Mouse (Mus musculus) right cerebral cortex, postnatal 10 days (tissue): ENCODE data around the gene Cfap100.

Experiments used
- DNase-seq, 2 experiments: peaks; one replicate each; pipeline ENCODE4 v3.0.0; 2021; ENCODE audit warnings: low spot score in 2 of 2

Gene Cfap100

DNA sequence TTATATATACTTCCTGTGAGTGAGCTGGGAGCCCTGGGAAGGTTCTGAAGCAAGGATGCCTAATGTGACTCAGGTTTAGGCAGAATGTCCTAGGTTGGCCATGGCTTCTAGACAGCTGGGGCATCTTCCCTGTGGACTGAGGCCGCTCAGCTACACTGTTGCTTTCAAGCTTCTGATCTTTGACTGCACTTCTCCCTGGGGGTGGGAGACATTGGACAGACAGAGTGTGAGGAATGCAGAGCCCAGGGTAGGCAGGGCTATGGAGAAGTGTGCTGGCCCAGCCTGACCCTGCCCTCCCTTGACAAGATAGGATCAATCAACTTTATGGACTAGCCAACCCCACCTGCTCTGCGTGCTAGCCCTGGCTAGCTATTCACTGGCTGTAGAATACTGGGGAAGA, 32.6 kb upstream of the Cfap100 start:
- DNase-seq = no peak

DNA sequence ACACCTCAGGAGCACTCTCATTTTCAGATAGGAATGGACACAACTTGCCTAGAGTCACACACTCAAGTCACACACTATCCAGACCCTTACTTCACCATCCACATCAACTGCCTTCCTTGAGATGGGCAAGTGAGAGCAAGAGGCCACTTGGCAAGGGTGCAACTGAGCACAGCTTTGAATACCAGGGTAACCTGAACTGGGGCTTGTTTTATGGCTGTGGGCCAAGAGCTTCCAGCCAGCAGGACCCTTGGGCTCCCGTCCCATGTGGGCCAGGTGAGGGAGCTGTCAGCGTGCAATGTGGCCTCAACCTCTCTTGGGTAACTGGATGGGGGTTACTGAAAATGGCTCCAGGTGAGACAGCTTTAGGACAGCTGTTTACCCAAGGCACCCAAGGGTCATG, 28.8 kb upstream of the Cfap100 start:
- DNase-seq = no peak

DNA sequence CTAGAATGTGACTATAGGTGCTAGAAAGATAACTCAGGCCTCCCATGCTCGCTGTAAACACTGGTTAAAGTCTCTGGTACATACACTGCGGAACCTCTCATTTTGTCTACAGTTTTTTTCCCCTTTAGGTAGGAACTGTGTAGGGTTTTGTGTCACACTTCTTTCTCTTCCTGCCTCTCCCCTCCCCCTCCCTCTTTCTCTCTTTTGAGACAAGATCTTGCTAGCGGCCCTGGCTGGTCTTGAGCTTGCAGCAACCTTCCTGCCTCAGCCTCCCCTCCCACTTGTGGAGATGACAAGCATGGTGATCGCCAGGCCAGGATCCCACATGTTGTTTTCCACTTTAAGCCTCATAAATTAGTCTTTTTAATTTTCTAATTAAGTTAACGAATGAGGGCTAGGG, 25.2 kb upstream of the Cfap100 start:
- no peak for DNase-seq

DNA sequence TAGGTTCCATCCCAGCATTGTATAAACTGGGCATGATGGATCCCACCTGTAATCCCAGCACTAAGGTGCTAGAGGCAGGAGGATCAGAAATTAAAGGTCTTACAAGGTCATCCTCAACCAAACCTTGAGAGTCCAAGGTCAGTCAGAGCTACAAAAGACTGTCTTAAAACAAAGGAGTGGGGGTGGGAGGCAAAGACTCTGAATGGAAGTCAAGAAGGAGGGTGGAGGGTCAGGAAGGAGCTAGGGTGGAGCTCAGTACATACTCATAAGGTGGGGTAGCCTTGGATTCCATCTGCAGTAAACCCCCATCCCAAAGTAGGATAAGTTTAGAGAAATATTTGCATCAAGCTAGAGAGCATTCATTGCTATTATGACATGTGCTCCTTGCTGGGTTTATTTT, 24.0 kb upstream of the Cfap100 start:
- DNase-seq = no peak

DNA sequence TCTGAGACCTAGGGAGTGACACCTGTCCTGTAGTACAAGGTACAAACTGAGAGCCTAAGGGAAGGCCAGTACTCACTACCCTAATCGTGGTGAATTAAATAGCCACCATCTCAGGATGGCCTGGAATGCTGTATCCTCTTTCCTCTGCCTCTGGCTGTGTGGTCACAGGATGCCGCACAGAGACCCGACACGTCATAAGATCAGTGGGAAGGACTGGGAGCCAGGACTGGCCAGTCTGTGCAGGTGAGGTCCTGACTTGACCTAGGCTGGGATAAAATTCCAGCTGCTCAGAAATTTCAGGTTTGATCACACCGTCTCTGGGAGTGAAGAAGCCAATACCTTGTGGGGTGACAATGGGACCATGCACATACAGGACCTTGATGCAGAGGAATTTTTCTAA, 22.9 kb upstream of the Cfap100 start:
- DNase-seq = no peak

DNA sequence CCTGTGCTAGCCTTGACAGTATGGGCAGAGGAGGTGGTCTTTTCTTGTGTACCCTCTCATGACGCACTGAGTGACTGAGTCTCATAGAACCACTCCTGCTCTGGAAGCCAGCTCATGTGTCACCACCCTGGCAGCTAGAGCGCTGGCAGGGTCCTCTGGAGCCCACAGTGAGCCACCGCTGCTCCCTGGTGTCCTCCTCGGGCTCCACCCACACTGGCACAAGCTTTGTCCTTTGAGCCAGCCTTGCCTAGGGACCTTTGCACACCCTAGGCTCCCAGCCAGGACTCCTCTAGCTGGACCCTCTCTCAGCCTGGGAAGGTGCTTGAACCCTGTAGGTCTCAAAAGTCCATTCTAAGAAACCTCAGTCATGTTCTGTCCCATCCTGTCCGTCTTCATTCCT, 22.1 kb upstream of the Cfap100 start:
- DNase-seq = peak; percentile 66 to 71

DNA sequence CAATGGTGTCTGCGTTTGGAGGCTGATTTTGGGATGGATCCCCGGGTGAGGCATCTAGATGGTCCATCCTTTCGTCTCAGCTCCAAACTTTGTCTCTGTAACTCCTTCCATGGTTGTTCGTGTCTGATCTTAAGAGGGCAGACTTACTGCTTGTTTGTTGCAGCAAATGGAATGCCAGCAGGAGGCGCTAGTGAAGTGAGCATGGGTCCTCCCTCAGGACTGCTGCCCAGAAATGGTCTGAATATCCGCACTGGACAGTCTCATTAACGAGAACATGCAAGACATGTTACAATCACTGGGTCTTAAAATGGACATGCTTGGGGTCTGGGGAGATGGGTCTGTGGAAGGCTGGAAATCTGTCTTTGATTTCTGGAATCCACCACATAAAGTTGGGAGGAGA, 21.6 kb upstream of the Cfap100 start:
- DNase-seq = peak; percentile 72 to 88

DNA sequence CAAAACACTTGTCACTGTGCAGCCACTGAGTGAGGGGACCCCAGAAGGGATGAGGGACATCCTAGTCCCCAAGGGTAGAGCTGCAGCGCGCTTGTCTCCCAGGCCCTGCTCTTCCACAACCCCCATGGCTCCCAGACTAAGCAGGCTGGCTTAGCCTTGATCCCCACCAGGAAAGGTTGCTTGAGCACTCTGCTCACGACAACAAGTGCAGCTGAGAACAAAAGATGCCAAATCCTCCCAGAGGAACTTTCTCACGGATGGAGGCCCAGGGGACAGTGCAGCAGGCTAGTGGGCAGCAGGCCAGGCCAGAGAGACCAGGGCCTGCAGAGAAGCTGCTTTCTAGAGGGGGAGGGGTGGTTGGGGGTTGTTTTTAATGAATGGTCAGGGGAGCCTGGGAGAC, 18.3 kb upstream of the Cfap100 start:
- peak; percentile 68 for DNase-seq

DNA sequence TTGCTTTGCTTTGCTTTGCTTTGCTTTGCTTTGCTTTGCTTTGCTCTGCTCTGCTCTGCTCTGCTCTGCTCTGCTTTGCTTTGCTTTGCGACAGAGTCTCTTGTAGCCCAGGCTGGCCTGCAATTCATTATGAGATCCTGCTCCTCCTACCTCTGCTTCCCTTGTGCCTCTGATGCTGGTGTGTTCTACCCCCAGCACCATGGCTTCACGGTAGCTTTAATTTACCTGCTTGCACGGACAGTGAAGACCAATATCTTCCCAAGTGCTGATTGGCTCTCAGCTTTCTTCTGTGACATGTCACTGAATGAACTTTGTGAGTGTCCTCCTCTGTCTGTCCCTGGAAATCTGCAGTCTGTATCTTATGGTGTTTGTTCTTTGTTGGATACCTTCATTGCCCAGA, 8.4 kb upstream of the Cfap100 start:
- DNase-seq = no peak

DNA sequence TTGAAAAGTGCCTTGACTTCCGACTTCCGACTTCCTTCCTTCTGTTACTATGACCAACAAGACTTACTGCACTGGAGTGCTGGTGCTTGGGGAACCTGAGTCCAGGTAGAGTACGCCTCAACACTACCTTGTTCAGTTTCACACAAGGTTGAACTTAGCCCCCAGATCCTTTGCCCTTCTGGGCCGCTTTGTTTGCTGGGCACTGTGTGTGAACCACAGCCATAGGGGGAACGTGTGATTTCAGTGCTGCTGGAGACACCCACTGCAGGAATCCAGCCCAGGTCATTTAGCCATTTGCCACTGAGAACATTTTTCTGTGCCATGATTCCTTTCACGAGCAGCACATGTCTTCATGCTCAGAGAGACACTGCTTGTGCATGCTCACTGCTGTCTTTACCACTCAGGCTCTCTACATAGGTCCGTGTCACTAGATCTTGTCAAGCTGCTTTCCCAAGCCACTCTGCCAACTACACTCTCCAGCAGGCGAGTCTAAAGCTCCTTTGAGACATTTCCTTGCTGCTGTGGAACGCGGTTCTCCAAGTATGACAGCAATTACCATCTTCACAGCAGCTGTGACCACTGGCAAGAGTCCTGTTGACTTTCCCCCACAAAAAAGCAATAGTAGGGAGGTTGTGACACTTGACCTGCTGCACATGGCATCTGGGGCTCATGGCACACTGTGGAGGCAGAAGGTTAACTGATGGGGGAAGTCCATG, 7.8 kb upstream of the Cfap100 start:
- no peak for DNase-seq

DNA sequence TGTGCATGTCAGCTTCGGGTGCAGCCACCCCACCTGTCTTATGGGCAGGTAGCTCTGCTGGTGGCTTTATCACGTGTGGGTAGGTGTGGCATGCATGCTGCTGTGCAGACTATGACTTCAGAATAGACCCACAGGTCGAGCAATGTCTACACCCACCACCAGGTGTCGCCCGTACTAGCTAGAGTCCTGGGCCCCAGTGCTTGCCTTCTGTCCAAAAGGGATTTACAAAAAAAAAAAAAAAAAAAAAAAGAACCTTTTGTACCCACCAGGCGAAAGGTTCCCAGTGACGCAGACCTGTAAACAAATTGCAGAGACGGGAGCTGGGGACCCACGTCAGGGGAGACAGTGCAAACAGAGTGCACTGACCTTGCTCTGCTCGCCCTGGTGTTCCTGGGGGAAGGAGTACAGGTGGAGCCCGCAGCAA, 6.6 kb upstream of the Cfap100 start:
- peak; percentile 76 to 87 for DNase-seq

DNA sequence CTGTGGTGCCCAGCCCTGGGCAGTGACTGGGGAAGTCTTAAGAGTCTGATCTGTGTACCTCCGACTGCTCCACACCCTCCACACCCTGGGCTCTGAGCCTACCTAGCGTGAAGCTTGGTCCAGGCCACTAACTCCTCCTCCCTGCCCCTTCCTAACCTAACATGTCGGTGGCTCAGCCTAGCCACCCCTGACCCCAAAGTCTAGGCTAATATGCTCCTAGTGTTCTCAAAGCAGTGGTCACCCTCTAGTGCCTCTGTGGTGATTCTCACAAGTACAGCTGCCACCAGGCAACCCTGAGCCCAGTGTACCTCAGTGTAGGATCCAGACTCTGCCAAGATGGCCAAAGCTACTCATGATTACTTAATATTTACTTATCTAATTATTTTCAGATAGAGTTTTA, 6.1 kb upstream of the Cfap100 start:
- no peak for DNase-seq

DNA sequence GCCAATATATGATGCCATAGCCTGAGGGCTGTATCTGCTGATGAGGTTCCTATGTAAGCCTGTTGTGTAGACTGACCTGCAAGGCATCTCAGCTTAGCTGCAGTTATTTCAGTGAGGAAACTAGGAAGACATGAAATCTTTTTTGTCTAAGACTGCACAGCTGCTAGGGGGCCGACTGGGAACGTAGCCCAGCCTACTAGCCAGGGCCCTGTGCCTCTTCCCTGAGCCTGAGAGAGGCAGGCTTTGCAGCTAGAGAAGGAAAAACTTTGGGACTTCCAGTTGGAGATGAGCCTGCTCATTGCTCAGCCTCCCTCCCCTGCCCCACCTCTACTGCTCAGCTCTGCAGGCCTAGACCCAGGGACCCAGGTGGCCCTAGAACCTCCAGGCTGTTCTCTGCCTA, 2.9 kb upstream of the Cfap100 start:
- DNase-seq = peak; percentile 81 to 86

DNA sequence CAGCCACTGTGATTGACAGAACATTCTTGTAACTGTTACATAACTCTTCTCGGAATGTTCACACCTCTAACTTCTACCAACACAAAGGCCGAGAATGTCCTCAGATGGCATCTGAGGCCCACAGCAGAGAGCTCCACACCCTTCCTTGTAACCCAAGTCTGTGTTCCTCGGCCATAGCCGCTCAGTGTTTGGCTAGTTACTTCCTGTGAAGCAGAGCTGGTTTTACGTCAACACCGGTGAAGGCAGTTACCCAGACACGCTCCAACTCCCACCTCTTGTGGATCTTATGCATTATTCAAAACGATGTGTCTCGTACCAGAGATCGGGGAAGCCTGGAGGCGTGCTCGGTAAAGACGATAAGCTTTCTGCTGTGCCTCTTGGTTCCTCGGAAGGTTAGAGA, 1.3 kb upstream of the Cfap100 start:
- peak in 1 of 2 experiments; percentile 38 for DNase-seq

DNA sequence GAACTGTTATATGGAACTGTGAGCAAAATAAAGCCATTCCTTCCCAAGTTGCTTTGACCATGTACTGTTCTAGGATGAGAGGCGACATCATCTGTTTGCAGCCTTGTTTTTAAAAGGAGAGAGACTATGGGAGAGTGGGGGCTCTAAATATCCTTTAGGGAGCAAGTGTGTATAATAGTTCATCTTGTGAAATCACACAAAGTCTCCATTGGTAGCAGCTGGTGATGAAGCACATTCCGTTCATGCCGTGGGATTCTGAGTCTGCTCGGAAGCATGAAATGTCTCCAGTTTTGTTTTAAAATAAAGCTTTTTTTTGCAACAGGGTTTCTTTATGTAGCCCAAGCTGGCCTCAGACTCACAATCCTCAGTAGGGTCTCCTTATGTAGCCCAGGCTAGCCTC, 2.6 kb downstream of the Cfap100 start:
- no peak for DNase-seq

DNA sequence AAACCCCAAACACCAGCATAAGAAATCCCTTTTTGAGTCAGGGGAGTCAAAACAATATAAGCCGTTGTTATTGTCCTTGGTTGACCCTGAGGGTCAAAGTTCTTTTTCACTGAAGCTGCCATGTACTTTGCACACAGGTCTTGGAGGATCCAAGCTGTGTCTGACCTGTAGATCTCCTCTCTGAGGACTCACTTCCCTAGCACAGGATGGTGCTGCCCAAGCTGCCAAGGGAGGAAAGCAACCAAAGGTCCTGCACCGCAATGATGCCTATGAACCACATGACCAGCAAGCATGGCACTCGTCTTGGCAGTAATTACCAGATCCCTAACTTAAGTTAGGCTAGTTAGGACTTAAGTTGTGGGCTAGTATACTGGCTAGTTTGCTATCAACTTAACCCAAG, 3.2 kb downstream of the Cfap100 start:
- DNase-seq = no peak

DNA sequence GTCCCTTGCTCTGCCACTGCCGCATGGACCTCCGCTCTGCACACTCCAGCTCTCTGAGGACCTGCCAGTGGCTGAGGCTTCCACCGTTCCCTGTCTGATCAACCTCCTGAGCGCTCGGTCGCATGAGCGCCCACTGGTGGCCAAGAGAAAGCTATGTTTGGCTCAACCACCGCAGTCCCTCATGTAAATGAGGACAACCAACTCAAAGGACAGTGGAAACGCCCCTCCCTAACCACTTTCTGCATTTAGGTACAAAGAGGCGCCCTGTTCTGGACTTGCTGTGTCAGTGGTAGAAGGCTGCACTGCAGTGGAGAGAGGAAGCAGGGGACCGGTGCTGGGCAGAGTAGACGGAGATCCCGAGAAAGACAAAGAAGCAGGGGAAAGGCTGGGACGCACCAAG, 6.0 kb downstream of the Cfap100 start:
- peak; percentile 88 to 91 for DNase-seq

DNA sequence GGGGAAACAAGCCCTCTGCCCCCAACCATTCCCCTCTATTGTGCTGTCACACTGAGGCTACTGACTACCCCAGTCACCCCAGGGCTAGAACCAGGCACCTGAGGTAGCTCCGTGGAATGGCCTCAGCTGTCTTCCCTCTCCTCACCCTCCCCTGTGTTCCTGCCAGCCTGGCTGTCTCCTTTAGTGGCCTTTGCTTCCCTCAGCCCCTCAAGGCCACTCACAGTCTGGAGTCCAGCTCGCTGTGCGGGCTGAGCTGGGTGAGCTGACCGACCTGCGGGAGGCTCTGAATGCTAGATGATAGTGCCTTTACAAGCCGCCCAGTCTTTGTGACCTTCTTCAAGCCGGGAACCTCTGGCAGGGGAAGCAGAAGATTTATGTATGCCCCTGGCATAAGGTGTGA, 16.7 kb downstream of the Cfap100 start:
- DNase-seq = no peak

DNA sequence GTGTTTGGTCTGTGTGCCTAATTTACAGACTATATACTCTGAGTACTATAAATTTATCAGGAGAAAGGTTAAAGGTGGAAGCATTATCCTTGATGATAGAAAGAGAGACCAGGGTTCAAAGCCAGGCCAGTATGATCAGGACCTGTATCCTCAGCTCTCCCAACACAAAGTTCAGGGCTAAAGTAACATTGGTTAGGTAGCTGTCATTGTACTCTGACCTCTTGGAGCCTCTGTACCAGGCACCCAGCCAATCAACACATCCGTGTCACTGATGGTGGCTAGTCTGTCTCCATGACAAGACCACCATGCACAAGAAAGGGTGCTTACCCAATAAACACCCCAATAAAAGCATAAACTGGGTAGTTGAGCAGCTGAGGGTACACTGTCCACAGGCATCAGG, 17.6 kb downstream of the Cfap100 start:
- no peak for DNase-seq

DNA sequence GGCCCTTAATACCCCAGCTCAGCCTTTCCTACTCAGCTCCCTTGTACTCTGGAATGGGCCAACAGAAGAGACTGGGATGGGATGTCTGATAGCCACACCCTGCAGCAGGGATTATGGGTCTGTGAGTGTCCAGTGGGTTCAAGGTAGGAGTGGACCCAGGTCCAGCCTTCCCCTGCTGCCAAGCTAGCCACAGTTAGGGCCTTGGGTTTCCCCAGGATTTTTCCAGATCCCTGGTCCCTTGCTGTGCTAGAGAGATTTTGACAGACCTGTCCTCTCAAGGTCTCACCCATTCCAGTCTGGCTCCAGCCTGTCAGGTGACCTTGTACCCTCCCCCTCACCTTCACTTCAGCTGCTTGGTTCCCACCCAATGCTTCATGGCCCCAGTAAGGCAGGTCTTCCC, 20.0 kb downstream of the Cfap100 start:
- DNase-seq = no peak

DNA sequence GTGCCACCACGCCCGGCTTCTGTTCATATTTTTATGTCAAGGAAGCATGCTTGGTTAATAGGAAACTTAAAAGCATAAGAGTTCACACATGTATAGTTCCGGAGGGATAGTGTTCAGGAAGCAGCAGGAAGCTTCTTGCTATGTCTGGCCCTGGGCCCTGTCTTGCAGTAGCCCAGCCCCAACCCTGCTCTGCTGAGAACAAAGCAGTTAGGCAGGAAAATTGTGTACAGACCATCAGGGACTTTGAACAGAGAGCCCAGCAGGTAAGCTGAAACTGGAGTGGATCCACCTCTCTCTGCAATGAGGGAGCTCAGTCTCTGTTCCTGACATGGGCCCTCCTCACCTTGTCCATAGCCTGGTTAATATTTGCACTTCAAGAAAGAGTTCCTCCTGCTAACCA, 31.3 kb downstream of the Cfap100 start:
- DNase-seq = no peak

DNA sequence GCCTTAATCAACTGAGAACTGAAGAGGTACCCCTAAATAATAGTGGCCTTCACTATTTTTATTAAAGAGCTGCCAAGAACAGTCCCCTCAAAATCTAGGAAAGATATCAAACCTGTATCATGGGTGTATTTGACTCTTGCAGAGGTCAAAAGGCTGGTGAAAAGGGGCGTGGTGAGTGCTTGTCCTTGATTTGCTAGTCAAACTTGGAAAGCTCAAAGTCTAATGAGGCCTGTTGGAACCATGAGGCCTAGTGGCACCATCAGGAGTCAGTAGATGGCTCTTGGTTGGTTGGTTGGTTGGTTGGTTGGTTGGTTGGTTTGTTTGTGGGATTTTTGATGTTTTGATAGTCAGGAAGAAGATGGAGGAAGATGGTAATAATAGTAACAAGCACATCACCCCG, 32.8 kb downstream of the Cfap100 start:
- DNase-seq = no peak

DNA sequence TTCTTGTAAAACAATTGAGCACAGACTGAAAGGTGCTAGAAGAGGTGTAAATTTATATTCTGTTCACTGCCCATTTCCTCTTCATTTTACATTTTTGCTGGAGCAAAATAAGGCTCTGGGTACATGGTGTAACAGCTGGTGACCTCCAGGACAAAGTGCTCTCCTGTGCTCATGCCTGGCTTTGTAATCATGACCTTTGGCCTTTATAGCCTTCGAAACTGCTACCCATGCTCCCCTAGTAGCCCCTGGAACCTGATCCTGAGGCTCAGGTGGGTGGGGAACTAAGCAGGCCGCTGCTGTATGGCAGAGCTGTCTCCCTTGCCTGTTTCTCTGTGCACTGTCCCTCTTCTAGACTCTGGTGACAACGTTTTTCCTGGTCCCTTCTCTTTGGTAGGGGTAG, 34.6 kb downstream of the Cfap100 start:
- DNase-seq = no peak

DNA sequence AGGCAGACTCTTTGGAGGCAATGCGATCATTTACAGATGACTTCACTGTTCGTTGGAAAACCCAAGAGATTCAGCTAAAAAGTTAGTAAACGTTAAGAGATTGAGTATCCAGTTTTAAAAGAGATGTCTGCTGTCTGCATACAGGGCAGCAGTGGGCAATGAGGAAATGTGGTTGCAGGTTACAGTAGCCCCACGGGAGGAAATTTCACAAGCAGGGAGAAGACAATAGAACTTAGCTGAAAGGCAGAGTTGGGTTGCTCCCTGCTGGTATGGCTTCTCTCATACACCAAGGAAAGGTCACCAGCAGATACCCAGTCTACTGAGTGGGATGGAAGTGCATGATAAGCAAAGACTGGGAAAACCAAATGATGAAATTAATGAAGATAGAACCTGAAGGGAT, 38.0 kb downstream of the Cfap100 start:
- no peak for DNase-seq
